Mouse (Mus musculus) hindbrain, postnatal 0 days (tissue): Measurements from ENCODE around the gene Fcho2. TPM values are rescaled to one million over a fixed set of nuclear protein-coding genes. Genes with fewer than 3 reads are reported as not detected.

Experiments
- ATAC-seq: fragments of 200-750 bp; cut with Nextera tagmentation; 2 replicates; pipeline ENCODE4 v1.8.0; 2017; ENCODE audit warnings: mild to moderate bottlenecking, moderate TSS enrichment, moderate library complexity
- DNase-seq: peaks from one replicate; pipeline ENCODE4 v3.0.0-alpha.2; 2015; ENCODE audit warnings: low spot score
- H3K27ac ChIP-seq: fragments of 300-500 bp; sonication (generic); 2 replicates; pipeline ENCODE4 v1.5.1; 2014; ENCODE audit warnings: mild to moderate bottlenecking
- H3K27me3 ChIP-seq: fragments of 300-500 bp; sonication (generic); 2 replicates; pipeline ENCODE4 v1.6.1; 2014; ENCODE audit warnings: low read length, mixed read lengths; ENCODE audit not compliant: insufficient read depth
- H3K36me3 ChIP-seq: fragments of 300-500 bp; sonication (generic); 2 replicates; pipeline ENCODE4 v1.6.1; 2014; ENCODE audit warnings: low read length, mixed read lengths; ENCODE audit not compliant: insufficient read depth
- H3K4me1 ChIP-seq: fragments of 300-500 bp; sonication (generic); 2 replicates; pipeline ENCODE4 v1.6.1; 2014; ENCODE audit warnings: antibody characterized with exemption, low read length, mixed read lengths; ENCODE audit not compliant: insufficient read depth
- H3K4me2 ChIP-seq: fragments of 300-500 bp; sonication (generic); 2 replicates; pipeline ENCODE4 v1.6.1; 2014; ENCODE audit warnings: low read depth, mild to moderate bottlenecking, low read length, moderate library complexity, mixed read lengths
- H3K4me3 ChIP-seq: fragments of 300-500 bp; sonication (generic); 2 replicates; pipeline ENCODE4 v1.5.1; 2014; ENCODE audit warnings: low read length
- H3K9ac ChIP-seq: fragments of 300-500 bp; sonication (generic); replicated peaks from 2 replicates; pipeline ENCODE4 v1.6.1; 2014; ENCODE audit warnings: mild to moderate bottlenecking, low read length, moderate library complexity, mixed read lengths
- H3K9me3 ChIP-seq: fragments of 300-500 bp; sonication (generic); 2 replicates; pipeline ENCODE4 v1.6.1; 2016; ENCODE audit warnings: low read length, mixed read lengths
- CTCF ChIP-seq: IDR thresholded peaks from 2 replicates; pipeline ENCODE4 v1.5.1; 2016; ENCODE audit warnings: antibody characterized with exemption, control low read depth, low read depth
- WGBS: fragments of 180-500 bp; shearing (Covaris S2); extraction: QIAGEN DNeasy Blood & Tissue Kit; methylation state at CpG from one replicate; pipeline ENCODE4 v1.1.7; 2014; 5-methylcytosine and 5-hydroxymethylcytosine counted together
- polyA plus RNA-seq: library from polyadenylated mRNA; unstranded; fragments of >200 nt; fragmentation: Nextera tagmentation; extraction: Ambion mirVana; gene quantifications from 2 replicates; pipeline ENCODE4 v1.2.1, GENCODE M21; 2015
- total RNA-seq: library from RNA; depleted of rRNA; stranded (reverse); fragments of >200 nt; gene quantifications from 2 replicates; pipeline ENCODE4 v1.2.3, GENCODE M21; 2014

Fcho2 gene
- total and polyA plus RNA-seq, 2 experiments from 2014 or later: 15.7 to 18.1 TPM

DNA sequence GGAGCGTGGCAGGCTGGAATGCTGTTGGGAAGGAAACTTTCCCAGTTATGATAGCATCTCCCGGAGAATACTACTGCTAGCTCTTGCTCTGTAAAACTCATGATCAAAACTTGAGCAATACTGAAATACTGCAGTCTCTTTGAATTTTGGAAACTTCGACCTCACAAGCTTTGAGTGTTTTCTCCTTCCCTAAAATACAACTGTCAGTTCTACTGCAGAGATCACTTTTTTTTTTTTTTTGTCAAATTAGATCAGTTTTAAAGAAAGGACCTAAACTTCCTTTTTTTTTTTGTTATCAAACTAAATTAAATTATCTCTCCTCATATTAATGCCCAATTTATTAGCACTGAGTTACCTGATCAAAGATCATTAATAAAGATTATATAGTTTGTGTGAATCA lies 37.3 kb downstream of the Fcho2 start:
- 89% methylated on average over 3 of the region's 3 CpGs for WGBS
- H3K4me3 ChIP-seq: no peak overlapping the region
- no peak for DNase-seq
- H3K27ac ChIP-seq: no peak overlapping the region
- H3K36me3 ChIP-seq: peaks cover 6% of the 10 kb centered on the region; the same call in 1 of the 2 replicates
- H3K9me3 ChIP-seq: no peaks in the 10 kb centered on the region
- no peak for TF ChIP-seq CTCF
- ATAC-seq: no peak
- H3K27me3 ChIP-seq: no peaks in the 10 kb centered on the region
- no peak overlapping the region for H3K9ac ChIP-seq
- H3K4me2 ChIP-seq: no peak overlapping the region
- no peaks in the 10 kb centered on the region for H3K4me1 ChIP-seq

DNA sequence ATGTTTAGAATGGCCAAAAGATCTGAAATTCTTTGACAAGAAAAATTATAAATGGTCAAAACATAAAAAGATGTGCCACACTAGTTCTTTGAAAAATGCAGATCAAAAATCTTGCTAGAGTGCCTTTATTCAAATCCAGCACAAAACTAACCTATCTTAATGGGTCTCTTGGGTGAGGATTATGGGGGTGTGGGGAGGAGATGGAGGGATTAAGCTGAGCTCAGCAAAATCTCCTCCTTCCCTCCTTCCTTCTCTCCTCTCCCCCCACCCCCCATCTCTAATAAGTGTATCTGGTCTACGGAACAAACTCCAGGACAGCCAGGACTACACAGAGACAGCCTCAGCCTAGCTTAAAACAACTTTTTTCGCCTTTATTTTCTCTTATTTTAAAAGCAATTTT lies 43.8 kb downstream of the Fcho2 start:
- DNase-seq: no peak
- Histone ChIP-seq H3K9me3 (no peaks in the 10 kb centered on the region), H3K4me1 (no peaks in the 10 kb centered on the region), H3K36me3 (0 out of 2 replicates have a peak, but pooled peaks cover under 1% of the 10 kb centered on the region), H3K4me2 (no peak overlapping the region), H3K4me3 (no peak overlapping the region), H3K9ac (no peak overlapping the region), H3K27me3 (no peaks in the 10 kb centered on the region), H3K27ac (no peak overlapping the region)
- WGBS: 79% methylated on average over 2 of the region's 2 CpGs
- no peak for ATAC-seq
- TF ChIP-seq CTCF: no peak

DNA sequence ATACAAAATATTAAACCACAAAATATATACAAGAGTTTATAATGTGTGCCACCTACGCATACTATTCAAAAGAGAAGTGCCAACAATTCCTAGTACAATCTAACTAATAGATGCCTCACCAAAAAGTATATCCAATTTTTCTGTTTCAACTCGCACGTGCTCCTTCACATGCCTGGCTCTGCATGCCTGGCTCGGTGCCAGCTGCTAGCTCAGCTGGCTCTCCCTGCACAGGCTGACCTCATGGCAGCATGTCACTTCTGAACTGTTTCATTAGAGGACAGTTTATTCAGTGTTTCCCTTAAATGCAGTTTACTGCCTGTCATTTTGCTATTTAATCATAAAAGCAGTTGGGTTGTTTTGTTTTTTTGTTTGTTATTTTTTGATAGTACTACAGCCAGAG lies 46.9 kb downstream of the Fcho2 start:
- no peak overlapping the region for H3K4me2 ChIP-seq
- DNase-seq (peak; percentile 83), ATAC-seq (0 out of 2 replicates have a peak, but pooled peaks have one; percentile 74)
- no peak for TF ChIP-seq CTCF
- no peak overlapping the region for H3K4me3 ChIP-seq
- H3K9ac ChIP-seq: no peak overlapping the region
- H3K27me3 ChIP-seq: no peaks in the 10 kb centered on the region
- H3K27ac ChIP-seq: no peak overlapping the region
- no peaks in the 10 kb centered on the region for H3K4me1 ChIP-seq
- no peaks in the 10 kb centered on the region for H3K9me3 ChIP-seq
- WGBS: 34% methylated on average over 4 of the region's 4 CpGs
- no peaks in the 10 kb centered on the region for H3K36me3 ChIP-seq

GRCm38 (mm10) chr13:98761771-98762170 lies 53.5 kb downstream of the Fcho2 start:
- no peaks in the 10 kb centered on the region for H3K4me1 ChIP-seq
- no peaks in the 10 kb centered on the region for H3K36me3 ChIP-seq
- H3K27me3 ChIP-seq: no peaks in the 10 kb centered on the region
- no peak overlapping the region for H3K9ac ChIP-seq
- no peak overlapping the region for H3K4me2 ChIP-seq
- no peak overlapping the region for H3K27ac ChIP-seq
- no peak overlapping the region for H3K4me3 ChIP-seq
- no peak for ATAC-seq
- no peaks in the 10 kb centered on the region for H3K9me3 ChIP-seq
- no peak for TF ChIP-seq CTCF
- DNase-seq: no peak

DNA sequence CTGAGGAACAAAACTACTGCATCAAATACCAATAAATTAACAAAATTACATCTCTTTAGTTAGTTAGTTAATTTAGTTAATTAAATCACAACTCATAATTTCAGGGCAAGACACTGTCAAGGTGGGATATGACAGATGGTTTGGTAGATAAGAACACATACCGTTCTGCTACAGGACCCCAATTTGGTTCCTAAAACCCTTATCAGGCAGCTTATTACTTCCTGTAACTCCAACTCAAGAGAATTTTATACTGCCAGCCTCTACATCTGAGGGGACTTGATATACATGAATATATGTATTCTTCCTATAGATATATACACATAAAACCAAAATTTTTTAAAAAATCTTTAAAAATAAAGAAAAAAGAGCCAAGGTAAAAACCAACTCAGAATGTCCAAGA lies 59.4 kb downstream of the Fcho2 start:
- Histone ChIP-seq H3K4me3 (no peak overlapping the region), H3K27me3 (no peaks in the 10 kb centered on the region), H3K9me3 (no peaks in the 10 kb centered on the region), H3K36me3 (no peaks in the 10 kb centered on the region), H3K27ac (no peak overlapping the region), H3K9ac (no peak overlapping the region), H3K4me2 (no peak overlapping the region), H3K4me1 (no peaks in the 10 kb centered on the region)
- no peak for TF ChIP-seq CTCF
- ATAC-seq (no peak), DNase-seq (no peak)
- WGBS: 76% methylated on average over 1 of the region's 1 CpGs

GRCm38 (mm10) chr13:98744679-98745078 lies 70.6 kb downstream of the Fcho2 start:
- WGBS: 68% methylated on average over 1 of the region's 1 CpGs
- no peaks in the 10 kb centered on the region for H3K4me1 ChIP-seq
- DNase-seq: no peak

GRCm38 (mm10) chr13:98743829-98744228 lies 71.4 kb downstream of the Fcho2 start:
- Histone ChIP-seq H3K4me1 (no peaks in the 10 kb centered on the region), H3K9me3 (no peaks in the 10 kb centered on the region), H3K4me3 (no peak overlapping the region), H3K9ac (no peak overlapping the region), H3K27me3 (no peaks in the 10 kb centered on the region), H3K36me3 (peaks cover 23% of the 10 kb centered on the region; the same call in 1 of the 2 replicates), H3K4me2 (no peak overlapping the region), H3K27ac (no peak overlapping the region)
- DNase-seq (no peak), ATAC-seq (no peak)
- no peak for TF ChIP-seq CTCF

More at GRCm38 (mm10) chr13:98744679-98745078, 70.6 kb downstream of the Fcho2 start:
- H3K4me3 ChIP-seq: no peak overlapping the region
- no peak overlapping the region for H3K4me2 ChIP-seq
- no peak for ATAC-seq
- no peak for TF ChIP-seq CTCF
- no peaks in the 10 kb centered on the region for H3K27me3 ChIP-seq
- peaks cover 23% of the 10 kb centered on the region; the same call in 1 of the 2 replicates for H3K36me3 ChIP-seq
- H3K9me3 ChIP-seq: no peaks in the 10 kb centered on the region
- no peak overlapping the region for H3K9ac ChIP-seq
- H3K27ac ChIP-seq: no peak overlapping the region
